Mouse (Mus musculus) kidney, adult 11 months (tissue): Measurements from ENCODE around the gene Trrap.
A peak's percentile ranks its signal among the peaks of the same experiment; 100 is the strongest.
"Not testable (repeated sequence)": the region's sequence is repeated elsewhere in the genome, so short reads cannot be mapped to it uniquely, and the experiment has no call there.

Source experiments
- DNase-seq: peaks from one replicate; pipeline ENCODE4 v3.0.0; 2022

Trrap gene

GRCm38 (mm10) chr5:144767106-144767798 is at the start of gene Trrap:
TSS of gene Trrap (plus strand) at chr5:144767732.
- not testable (repeated sequence) for DNase-seq

GRCm38 (mm10) chr5:144719781-144720180 is 47.8 kb upstream of the Trrap start:
- DNase-seq: no peak

GRCm38 (mm10) chr5:144720281-144720680 is 47.3 kb upstream of the Trrap start:
- DNase-seq: no peak

GRCm38 (mm10) chr5:144724926-144725325 is 42.6 kb upstream of the Trrap start:
- DNase-seq: no peak

- DNase-seq: no peak
Measured at GRCm38 (mm10) chr5:144725554-144725953, 42.0 kb upstream of the Trrap start.

GRCm38 (mm10) chr5:144727119-144727518 is 40.4 kb upstream of the Trrap start:
- peak; percentile 33 for DNase-seq

- DNase-seq: no peak
Measured at GRCm38 (mm10) chr5:144728237-144728636, 39.3 kb upstream of the Trrap start.

- no peak for DNase-seq
Measured at GRCm38 (mm10) chr5:144729216-144729615, 38.3 kb upstream of the Trrap start.

- DNase-seq: peak; percentile 21
Measured at GRCm38 (mm10) chr5:144733953-144734352, 33.6 kb upstream of the Trrap start.

GRCm38 (mm10) chr5:144734949-144735348 is 32.6 kb upstream of the Trrap start:
- DNase-seq: peak; percentile 28

- no peak for DNase-seq
Measured at GRCm38 (mm10) chr5:144737101-144737500, 30.4 kb upstream of the Trrap start.

- no peak for DNase-seq
Measured at GRCm38 (mm10) chr5:144752432-144752831, 15.1 kb upstream of the Trrap start.

GRCm38 (mm10) chr5:144753041-144753440 is 14.5 kb upstream of the Trrap start:
- DNase-seq: peak; percentile 57

GRCm38 (mm10) chr5:144755191-144755590 is 12.3 kb upstream of the Trrap start:
- DNase-seq: no peak

- no peak for DNase-seq
Measured at GRCm38 (mm10) chr5:144757402-144757801, 10.1 kb upstream of the Trrap start.

GRCm38 (mm10) chr5:144758422-144758821 is 9.1 kb upstream of the Trrap start:
- DNase-seq: no peak

GRCm38 (mm10) chr5:144761161-144761868 is 6.2 kb upstream of the Trrap start, which contains the start of gene Tmem130:
TSS of gene Tmem130 (minus strand) at chr5:144761818.
- no peak for DNase-seq

- DNase-seq: peak; percentile 70
Measured at GRCm38 (mm10) chr5:144766026-144766425, 1.5 kb upstream of the Trrap start.

GRCm38 (mm10) chr5:144766646-144767045 is 886 bp upstream of the Trrap start:
- DNase-seq: no peak

- peak; percentile 91 for DNase-seq
Measured at GRCm38 (mm10) chr5:144767911-144768841, 644 bp downstream of the Trrap start.

- DNase-seq: no peak
Measured at GRCm38 (mm10) chr5:144769067-144769482, 1.5 kb downstream of the Trrap start.

GRCm38 (mm10) chr5:144773231-144773630 is 5.7 kb downstream of the Trrap start:
- no peak for DNase-seq

- no peak for DNase-seq
Measured at GRCm38 (mm10) chr5:144780654-144781053, 13.1 kb downstream of the Trrap start.
